Mouse (Mus musculus) neural tube, embryonic 10.5 days (tissue): ENCODE results near the gene Tysnd1.
A peak's percentile ranks its signal among the peaks of the same experiment; 100 is the strongest.

Experiments used
- DNase-seq: peaks from one replicate; pipeline ENCODE4 v3.0.0-alpha.2; 2017; ENCODE audit warnings: low spot score; ENCODE audit errors: extremely low spot score

The Tysnd1 gene

DNA sequence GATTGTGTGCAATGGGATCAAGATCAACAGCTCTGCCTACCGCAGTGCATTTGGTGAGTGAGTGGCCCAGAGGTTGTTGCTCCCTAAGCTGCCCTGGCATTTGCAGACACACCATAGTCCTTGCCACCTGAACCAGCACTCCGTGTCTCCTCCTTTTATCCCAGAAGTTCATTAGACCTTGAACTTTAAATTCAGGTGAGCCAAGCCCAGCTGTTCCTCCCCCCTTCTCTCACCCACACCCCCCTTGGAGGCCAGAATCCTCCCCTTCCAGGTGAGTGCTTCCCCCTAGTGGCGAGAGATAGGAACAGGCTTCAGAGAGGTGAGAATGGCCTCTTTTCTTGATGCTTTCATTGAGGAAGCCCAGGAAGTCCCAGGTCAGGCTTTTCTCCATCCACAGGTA is 39.1 kb downstream of the Tysnd1 start:
- peak; percentile 43 for DNase-seq

DNA sequence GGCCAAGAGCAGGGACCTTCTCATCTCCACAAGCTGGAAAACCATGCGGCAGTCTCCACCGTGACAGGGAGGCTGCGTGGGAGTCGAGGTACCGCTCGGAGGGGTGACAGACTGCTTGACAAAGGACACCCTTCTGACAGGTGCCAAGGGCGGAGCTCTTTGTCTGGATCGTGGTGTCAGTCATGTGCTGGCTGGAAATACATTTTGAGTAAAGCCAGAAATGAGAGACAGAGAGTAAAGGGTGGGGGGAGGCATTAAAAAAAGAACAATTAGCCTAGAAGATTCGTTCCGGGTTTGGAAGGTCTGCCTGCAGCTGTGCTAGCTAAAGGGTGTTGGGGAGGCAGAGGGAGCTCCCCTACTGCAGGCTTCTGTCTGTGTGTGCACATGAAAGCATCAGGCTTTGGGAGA is 41.4 kb downstream of the Tysnd1 start:
- DNase-seq: no peak

DNA sequence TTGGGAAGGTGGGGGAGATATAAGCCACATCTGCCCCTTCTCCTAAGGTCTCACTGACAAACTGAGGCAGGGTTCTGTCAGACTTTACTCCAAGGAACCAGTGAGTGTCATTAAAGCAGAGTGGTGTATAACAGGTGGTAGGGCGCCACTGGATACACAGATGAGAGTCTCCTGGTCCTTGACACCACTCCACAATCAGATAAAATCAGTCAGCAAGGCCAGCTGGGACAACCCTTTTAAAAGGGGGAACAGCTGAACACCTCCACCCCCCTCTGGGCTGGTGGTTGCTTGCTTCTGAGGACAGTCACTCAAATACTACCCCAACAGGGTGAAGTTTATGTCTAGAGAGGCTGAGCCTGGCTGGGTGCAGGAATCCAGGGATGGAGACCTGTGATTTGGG is 42.2 kb downstream of the Tysnd1 start:
- DNase-seq: no peak

DNA sequence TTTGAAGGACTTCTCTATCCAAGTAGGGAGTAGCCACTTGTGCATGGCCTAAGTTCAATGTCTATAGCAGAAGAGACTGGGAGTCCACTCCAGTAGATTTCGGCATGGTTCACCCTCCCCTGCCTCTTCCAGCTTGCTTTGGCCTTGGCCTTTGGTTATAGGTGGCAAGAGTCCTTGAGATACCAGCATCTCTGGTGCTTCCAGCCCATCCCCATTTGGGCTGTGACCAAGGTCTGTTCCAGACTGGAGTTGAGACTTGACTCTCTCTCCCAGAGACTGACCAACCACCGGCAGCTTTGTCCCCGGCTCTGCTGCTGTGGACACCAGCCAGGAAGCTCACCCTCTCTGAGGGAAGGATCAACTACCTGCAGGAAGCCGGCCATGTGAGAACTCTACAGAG is 42.8 kb downstream of the Tysnd1 start:
- no peak for DNase-seq

DNA sequence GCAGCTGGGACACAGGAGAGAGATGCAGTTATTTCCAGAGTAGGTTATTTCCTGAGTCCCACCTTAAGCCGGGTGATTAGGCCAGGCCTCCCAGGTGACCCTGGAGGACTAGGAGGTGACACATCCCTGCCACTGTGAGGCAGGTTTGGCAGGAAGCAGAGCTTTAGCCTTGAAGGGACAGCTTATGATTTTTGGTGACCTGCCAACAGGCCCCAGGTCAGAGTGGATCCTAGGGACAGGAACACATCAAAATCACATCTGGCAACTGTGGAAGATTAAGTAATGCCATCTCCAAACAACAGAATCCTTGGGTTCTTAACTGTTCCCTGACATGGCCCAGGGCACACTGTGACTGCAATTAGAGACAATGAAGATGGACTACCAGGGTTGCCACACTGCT is 46.0 kb downstream of the Tysnd1 start:
- DNase-seq: no peak

DNA sequence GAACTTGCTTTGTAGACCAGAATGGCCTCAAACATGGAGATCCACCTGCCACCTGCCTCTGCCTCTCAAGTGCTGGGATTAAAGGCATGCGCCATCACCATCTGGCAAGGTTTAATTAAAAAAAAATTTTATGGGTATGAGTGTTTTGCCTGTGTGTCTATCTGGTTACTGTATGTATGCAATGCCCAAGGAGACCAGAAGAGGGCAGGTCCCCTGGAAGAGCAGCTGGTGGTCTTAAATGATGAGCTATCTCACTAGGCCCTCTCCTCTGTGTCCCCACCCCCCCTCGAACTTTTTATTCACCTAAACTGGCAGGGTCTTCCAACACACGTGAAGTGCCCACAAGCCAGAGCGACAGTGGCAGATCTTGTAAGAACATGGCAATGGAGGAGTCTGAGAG is 46.6 kb downstream of the Tysnd1 start:
- DNase-seq: no peak

DNA sequence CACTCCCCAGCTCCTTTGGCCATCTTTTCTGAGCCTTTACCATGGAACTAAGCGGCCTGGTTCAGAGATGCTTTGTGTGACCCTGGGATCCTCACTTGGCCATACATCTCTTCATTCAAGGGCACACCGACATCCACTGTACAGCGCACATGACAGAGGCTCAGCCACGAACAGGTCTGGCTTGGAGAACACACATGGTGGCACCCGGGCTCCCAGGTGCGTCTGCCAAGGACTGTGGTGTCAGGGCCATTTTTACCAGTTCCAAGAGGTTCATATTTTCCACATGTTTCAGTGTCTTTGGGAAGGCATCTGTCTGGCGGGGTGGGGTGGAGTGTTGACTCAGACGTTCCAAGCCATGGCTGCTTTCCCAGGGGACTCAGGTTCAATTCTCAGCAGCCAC is 47.0 kb downstream of the Tysnd1 start:
- no peak for DNase-seq

DNA sequence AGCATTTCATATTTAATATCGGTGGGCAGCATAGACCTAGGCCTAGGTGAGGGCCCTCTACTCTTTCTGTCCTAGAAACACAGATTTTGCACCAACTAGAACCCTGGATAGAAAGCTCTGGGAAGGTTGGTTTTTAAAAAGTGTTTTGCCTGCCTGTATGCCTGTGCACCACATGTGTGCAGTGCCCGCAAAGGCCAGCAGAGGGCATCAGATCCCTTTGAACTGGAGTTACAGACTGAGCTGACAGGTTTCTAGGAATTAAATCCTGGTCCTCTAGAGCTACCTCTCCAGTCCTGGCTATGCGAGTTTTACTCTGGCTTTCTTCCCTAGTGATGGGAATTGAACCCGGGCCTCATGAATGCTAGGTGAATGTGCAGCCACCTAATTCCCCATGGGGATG is 49.8 kb downstream of the Tysnd1 start:
- peak; percentile 40 for DNase-seq

DNA sequence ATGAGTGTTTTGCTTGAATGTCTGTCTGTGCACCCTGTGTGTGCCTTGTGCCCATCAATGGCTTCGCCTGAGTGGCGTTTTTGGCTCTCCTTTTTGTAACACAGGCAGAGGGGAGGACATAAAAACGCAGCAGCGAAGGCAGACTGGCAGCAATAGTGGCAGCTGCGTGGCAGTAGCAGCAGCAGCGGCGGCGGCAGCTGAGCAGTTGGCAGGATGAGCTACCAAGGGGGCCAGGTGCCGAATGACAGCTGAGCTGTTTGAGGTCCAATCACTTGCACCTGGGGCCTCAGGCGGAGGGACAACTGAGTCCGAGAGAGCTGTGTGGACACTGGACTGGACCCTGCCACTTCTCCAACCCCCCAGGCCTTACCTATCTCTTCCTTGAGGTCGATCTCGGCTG is 52.0 kb downstream of the Tysnd1 start:
- DNase-seq: no peak

DNA sequence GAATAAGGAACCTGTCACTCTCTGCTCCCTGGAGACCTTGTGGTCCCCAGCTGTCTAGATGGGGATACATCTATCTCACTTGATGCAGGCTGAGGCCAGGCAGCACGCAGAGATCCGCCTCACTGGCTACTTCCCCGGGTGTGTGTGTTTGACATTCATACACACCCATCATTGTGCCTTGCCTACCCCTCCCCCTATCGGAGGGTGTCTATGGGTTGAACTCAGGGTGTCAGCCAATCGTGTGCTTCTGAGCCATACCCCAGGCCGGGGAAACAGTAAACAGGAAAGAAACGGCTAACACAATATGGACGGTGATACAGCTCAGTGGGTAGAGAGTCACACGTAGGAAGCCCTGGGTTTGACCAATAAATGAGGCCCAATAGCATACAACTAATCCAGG is 54.7 kb downstream of the Tysnd1 start:
- no peak for DNase-seq

DNA sequence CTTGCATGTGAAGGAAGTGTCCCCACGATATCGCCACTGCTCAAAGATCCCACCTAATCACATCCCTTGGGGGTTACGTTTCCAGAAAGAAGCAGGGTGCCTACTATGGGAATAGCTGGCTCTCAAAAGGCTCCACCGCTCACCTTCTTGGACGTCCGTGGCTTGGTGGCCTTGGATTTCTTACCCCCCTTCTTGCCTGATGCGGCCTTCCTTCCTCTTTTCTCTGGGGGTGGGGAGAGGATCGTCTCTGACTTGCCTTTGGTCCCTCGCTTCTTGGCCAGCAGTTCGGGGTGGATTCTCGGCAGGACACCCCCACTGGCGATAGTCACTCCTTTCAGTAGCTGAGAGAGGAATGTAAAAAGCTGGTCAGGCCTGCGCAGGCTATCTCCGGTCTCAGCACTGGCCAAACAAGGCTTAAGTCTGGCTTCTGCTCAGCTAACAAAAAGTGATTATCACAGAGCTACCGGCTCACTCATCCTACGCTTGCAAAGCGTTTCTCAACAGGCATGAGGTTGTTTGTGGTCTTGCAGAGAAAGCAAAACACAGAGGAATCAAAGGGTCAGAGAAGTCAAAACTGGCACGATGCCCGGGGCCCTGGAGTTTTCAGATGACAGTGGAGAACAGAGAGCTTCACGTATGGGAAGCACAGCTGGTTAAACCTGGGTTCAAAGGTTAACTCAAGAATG is 56.4 kb downstream of the Tysnd1 start:
- no peak for DNase-seq
